Mouse (Mus musculus): ENCODE results near the gene Crls1. TPM values are rescaled to one million over a fixed set of nuclear protein-coding genes. Genes with fewer than 3 reads are reported as not detected.
A peak's percentile ranks its signal among the peaks of the same experiment; 100 is the strongest.

The Crls1 gene
- 6.5 and 7.6 TPM in 2 replicates for polyA plus RNA-seq (2016; fragmentation: Nextera tagmentation; extraction: Ambion mirVana)

- Histone ChIP-seq H3K27ac (replicated peaks) (peak within 1 kb of the TSS; percentile 92), H3K9me3 (replicated peaks) (no peaks in the 10 kb centered on the region), H3K27me3 (ENCODE audit: low read depth, poor library complexity, severe bottlenecking) (no peaks in the 10 kb centered on the region), H3K4me3 (peak within 1 kb of the TSS; percentile 93), H3K36me3 (peaks cover 31% of the 10 kb centered on the region), H3K4me1 (peaks cover 20% of the 10 kb centered on the region)
- peak; percentile 97 for DNase-seq (ENCODE audit: low spot score)
- under 1% methylated on average over 96 of the region's 96 CpGs for WGBS
These were observed at the start of gene Crls1 for GRCm38 (mm10) chr2:132846407-132847358. TSS of gene Crls1 (plus strand) at chr2:132846666.

GRCm38 (mm10) chr2:132802976-132803375 is 43.5 kb upstream of the Crls1 start:
- peaks cover 56% of the 10 kb centered on the region for H3K36me3 ChIP-seq

DNA sequence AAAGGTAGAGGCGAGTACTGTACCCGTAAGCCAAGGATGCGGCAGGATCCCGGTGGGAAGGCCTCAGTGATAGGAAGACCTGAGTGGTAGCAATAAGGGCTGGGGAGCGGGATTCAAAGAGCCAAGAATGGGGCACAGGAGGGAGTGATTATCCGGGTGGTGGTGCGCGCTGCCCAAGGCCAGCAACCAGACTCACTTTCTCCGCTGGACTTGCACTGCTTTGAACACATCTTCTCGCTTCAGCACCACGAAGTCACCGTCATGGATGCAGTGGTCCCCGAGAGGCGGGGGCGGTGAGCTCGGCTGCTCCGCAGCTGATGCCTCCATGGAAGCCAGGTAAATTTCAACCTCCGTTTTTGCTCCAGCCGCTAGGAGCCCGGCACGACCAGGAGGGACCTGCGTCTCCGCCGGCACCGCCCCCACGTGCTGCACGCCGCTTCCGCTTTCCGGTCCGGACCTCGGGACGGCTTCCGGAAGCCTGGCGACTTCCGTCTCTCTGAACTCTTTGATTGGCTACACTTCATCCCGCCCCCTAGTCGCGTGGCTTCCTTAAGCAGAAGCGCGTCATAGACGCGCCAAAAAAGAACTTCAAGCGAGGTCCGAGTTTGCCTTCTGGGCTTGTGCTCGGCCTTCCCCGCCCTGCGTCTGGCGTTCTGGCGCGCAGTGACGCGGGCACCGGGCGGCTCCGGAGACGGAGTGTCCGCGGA is 30.7 kb upstream of the Crls1 start, which contains the start of the genes Trmt6 and Mcm8:
Trmt6 (minus strand) TSS at position 448 of the 707 bp plus-strand sequence.
Mcm8 (plus strand) TSS at position 534 of the 707 bp plus-strand sequence.
- Histone ChIP-seq H3K9me3 (replicated peaks) (no peaks in the 10 kb centered on the region), H3K4me3 (peak within 1 kb of the TSS; percentile 90)
- WGBS = under 1% methylated on average over 59 of the region's 59 CpGs

More at GRCm38 (mm10) chr2:132802976-132803375, 43.5 kb upstream of the Crls1 start:
- Histone ChIP-seq H3K27ac (replicated peaks) (no peak overlapping the region), H3K27me3 (ENCODE audit: low read depth, poor library complexity, severe bottlenecking) (no peaks in the 10 kb centered on the region), H3K4me3 (no peak overlapping the region), H3K9me3 (replicated peaks) (no peaks in the 10 kb centered on the region), H3K4me1 (no peaks in the 10 kb centered on the region)
- 86% methylated on average over 2 of the region's 2 CpGs for WGBS
- DNase-seq (ENCODE audit: low spot score) = no peak

DNA sequence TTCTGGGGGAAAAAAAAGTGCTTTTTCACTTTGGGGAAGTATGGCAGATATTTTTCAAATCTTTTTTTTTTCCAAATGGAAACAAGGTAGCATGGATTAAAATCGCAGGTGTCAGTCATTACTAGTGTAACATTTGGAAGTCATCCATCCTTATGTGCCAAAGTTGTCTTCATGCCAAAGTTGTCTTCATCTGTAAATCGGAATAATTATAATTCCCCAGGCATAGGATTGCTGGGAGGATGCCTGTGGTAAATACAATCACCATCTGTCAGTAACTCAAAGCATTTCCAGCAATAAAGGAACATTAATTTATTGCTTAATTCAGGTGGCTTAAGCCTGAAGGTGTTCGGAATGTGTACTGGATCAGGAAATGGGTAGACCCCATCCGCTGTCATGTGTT is 5.4 kb upstream of the Crls1 start:
- Histone ChIP-seq H3K27ac (replicated peaks) (no peak overlapping the region), H3K27me3 (ENCODE audit: low read depth, poor library complexity, severe bottlenecking) (no peaks in the 10 kb centered on the region), H3K9me3 (replicated peaks) (no peaks in the 10 kb centered on the region), H3K4me3 (no peak overlapping the region), H3K4me1 (no peaks in the 10 kb centered on the region), H3K36me3 (peaks cover 63% of the 10 kb centered on the region)
- DNase-seq (ENCODE audit: low spot score) = no peak
- WGBS = 95% methylated on average over 4 of the region's 4 CpGs

More for the DNA sequence above, 30.7 kb upstream of the Crls1 start, which contains the start of the genes Trmt6 and Mcm8:
- H3K27me3 ChIP-seq (ENCODE audit: low read depth, poor library complexity, severe bottlenecking) = no peaks in the 10 kb centered on the region
- H3K4me1 ChIP-seq = peaks cover 23% of the 10 kb centered on the region
- peaks cover 49% of the 10 kb centered on the region for H3K36me3 ChIP-seq
- DNase-seq (ENCODE audit: low spot score) = peak; percentile 95
- peak within 1 kb of the TSS; percentile 90 for H3K27ac ChIP-seq (replicated peaks)

GRCm38 (mm10) chr2:132847581-132847980 is 1.1 kb downstream of the Crls1 start:
- H3K4me3 ChIP-seq = peak overlapping the region; percentile 93
- DNase-seq (ENCODE audit: low spot score) = no peak
- 0 out of 2 replicates have a peak overlapping the region, but pooled peaks have one; percentile 33 for H3K27ac ChIP-seq (replicated peaks)
- H3K9me3 ChIP-seq (replicated peaks) = no peaks in the 10 kb centered on the region
- peaks cover 20% of the 10 kb centered on the region for H3K4me1 ChIP-seq
- H3K36me3 ChIP-seq = peaks cover 35% of the 10 kb centered on the region
- 53% methylated on average over 7 of the region's 7 CpGs for WGBS
- H3K27me3 ChIP-seq (ENCODE audit: low read depth, poor library complexity, severe bottlenecking) = no peaks in the 10 kb centered on the region

DNA sequence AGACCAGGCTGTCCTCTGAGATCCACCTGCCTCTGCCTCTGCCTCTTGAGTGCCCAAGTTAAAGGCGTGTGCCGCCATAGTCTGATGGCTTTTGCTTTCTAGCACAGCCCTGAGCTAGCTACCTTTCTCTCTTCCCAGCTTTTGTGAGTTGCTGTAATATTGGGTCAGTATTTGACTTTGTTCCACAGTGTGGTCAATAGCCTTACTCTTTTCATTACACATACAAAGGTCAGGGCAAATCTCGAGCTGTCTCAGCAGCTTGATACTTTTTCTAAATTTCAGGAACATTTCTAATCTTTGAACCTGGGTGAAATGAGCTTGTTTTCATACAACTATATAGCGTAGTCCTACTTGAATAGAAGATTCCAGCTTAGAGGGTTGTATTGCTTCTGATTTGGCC is 1.9 kb downstream of the Crls1 start:
- H3K9me3 ChIP-seq (replicated peaks) = no peaks in the 10 kb centered on the region
- H3K27me3 ChIP-seq (ENCODE audit: low read depth, poor library complexity, severe bottlenecking) = no peaks in the 10 kb centered on the region
- H3K27ac ChIP-seq (replicated peaks) = no peak overlapping the region
- H3K4me3 ChIP-seq = peak overlapping the region; percentile 93; the same call in 1 of the 2 replicates
- peaks cover 31% of the 10 kb centered on the region for H3K36me3 ChIP-seq
- H3K4me1 ChIP-seq = peaks cover 20% of the 10 kb centered on the region
- no peak for DNase-seq (ENCODE audit: low spot score)
- 94% methylated on average over 4 of the region's 4 CpGs for WGBS

- Histone ChIP-seq H3K4me3 (no peak overlapping the region), H3K9me3 (replicated peaks) (no peaks in the 10 kb centered on the region), H3K27ac (replicated peaks) (no peak overlapping the region), H3K36me3 (peaks cover 38% of the 10 kb centered on the region), H3K27me3 (ENCODE audit: low read depth, poor library complexity, severe bottlenecking) (no peaks in the 10 kb centered on the region), H3K4me1 (peaks cover 20% of the 10 kb centered on the region)
- 92% methylated on average over 6 of the region's 6 CpGs for WGBS
- no peak for DNase-seq (ENCODE audit: low spot score)
These were observed 2.7 kb downstream of the Crls1 start for GRCm38 (mm10) chr2:132849141-132849540.

- Histone ChIP-seq H3K9me3 (replicated peaks) (no peaks in the 10 kb centered on the region), H3K4me1 (peaks cover 6% of the 10 kb centered on the region), H3K27me3 (ENCODE audit: low read depth, poor library complexity, severe bottlenecking) (no peaks in the 10 kb centered on the region), H3K4me3 (no peak overlapping the region), H3K27ac (replicated peaks) (no peak overlapping the region), H3K36me3 (peaks cover 57% of the 10 kb centered on the region)
- WGBS = 88% methylated on average over 1 of the region's 1 CpGs
- no peak for DNase-seq (ENCODE audit: low spot score)
These were observed 6.6 kb downstream of the Crls1 start for GRCm38 (mm10) chr2:132853051-132853450.

DNA sequence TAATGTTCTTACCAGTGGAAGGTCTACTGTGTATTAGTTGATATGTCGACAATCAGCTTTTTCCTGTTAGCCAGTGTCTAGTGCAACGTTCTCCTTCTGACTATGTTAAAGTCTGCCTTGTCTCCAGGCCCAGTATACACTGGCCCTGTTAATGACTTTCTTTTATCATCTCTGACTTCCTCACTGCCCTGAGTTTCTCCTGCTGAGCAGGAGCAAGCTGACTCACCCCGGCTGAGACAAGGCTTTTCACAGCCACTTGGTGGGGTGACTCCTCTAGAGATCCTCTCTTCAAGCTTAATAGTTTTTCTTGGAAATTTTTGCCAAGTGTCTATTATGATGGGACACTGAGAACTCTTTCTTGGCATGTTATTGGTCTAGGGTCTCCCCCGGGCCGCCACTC is 9.9 kb downstream of the Crls1 start:
- Histone ChIP-seq H3K36me3 (peaks cover 45% of the 10 kb centered on the region), H3K4me1 (no peaks in the 10 kb centered on the region), H3K9me3 (replicated peaks) (no peaks in the 10 kb centered on the region), H3K27ac (replicated peaks) (no peak overlapping the region), H3K4me3 (no peak overlapping the region), H3K27me3 (ENCODE audit: low read depth, poor library complexity, severe bottlenecking) (no peaks in the 10 kb centered on the region)
- WGBS = 86% methylated on average over 5 of the region's 5 CpGs
- DNase-seq (ENCODE audit: low spot score) = no peak

DNA sequence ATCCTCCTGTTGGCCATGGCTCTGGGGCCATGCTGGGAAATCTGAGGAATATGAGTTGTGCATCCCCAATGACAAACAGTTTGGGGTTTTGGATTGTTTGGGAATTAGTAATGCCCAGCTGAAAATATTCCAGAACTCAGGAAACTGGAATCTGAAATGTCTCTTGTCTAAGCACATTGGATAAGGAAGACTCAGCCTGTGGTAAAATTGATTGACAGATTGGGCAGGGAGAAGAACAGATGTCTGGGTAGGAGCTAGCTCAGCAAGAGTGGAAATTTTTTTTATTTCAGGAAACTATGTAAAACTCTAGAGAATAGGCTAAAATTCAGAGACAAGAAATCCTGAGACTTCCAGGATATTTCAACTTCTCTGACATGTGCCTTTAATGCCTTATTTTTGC is 14.0 kb downstream of the Crls1 start:
- H3K9me3 ChIP-seq (replicated peaks) = no peaks in the 10 kb centered on the region
- no peaks in the 10 kb centered on the region for H3K27me3 ChIP-seq (ENCODE audit: low read depth, poor library complexity, severe bottlenecking)
- no peak overlapping the region for H3K4me3 ChIP-seq
- no peaks in the 10 kb centered on the region for H3K4me1 ChIP-seq
- no peak for DNase-seq (ENCODE audit: low spot score)
- H3K36me3 ChIP-seq = peaks cover 35% of the 10 kb centered on the region
- no peak overlapping the region for H3K27ac ChIP-seq (replicated peaks)

- Histone ChIP-seq H3K36me3 (peaks cover 36% of the 10 kb centered on the region), H3K9me3 (replicated peaks) (no peaks in the 10 kb centered on the region), H3K27me3 (ENCODE audit: low read depth, poor library complexity, severe bottlenecking) (no peaks in the 10 kb centered on the region), H3K4me3 (no peak overlapping the region), H3K27ac (replicated peaks) (no peak overlapping the region), H3K4me1 (no peaks in the 10 kb centered on the region)
- 97% methylated on average over 2 of the region's 2 CpGs for WGBS
- no peak for DNase-seq (ENCODE audit: low spot score)
These were observed 15.0 kb downstream of the Crls1 start for GRCm38 (mm10) chr2:132861456-132861855.

DNA sequence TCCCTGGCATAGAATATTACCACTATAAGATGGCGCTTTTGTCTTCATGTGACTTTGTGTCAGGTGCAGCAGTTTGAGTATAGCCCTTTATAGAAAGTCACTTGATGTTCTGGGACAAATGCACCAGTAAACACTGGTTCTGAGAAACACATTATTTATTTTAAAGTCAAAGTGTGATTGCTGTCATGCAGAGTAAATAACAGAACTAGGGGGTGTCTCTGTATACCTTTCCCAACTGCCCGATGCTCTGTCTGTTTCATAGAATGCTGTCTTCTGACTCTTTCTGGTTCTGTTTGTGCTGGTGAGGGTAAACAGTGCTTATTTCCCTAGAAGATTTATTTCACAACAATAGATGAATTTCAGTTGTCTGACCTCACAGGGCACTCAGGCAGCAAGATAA is 16.9 kb downstream of the Crls1 start:
- WGBS = 98% methylated on average over 2 of the region's 2 CpGs
- H3K27me3 ChIP-seq (ENCODE audit: low read depth, poor library complexity, severe bottlenecking) = no peaks in the 10 kb centered on the region
- H3K4me3 ChIP-seq = no peak overlapping the region
- no peaks in the 10 kb centered on the region for H3K4me1 ChIP-seq
- H3K36me3 ChIP-seq = peaks cover 43% of the 10 kb centered on the region
- H3K27ac ChIP-seq (replicated peaks) = no peak overlapping the region
- DNase-seq (ENCODE audit: low spot score) = no peak
- no peaks in the 10 kb centered on the region for H3K9me3 ChIP-seq (replicated peaks)
